ENCODE assay signal across 9 mouse cellular contexts in genomic region chr4:57017229-57017628, GRCm38 (mm10). TPM values are rescaled to one million over a fixed set of nuclear protein-coding genes. Genes with fewer than 3 reads are reported as not detected.
A peak's percentile ranks its signal among the peaks of the same experiment; 100 is the strongest.
DNase-seq lines count a peak whose midpoint lies in the region; ATAC-seq and TF ChIP-seq lines count a peak whose summit lies in the region.
"Had no signal": no experiment of that assay in that cellular context is flagged by ENCODE, and none has a peak within 500 bp of the region (broad histone marks: within the 10 kb centered on the region; RNA-seq: fewer than 3 reads in every experiment).

No protein-coding gene starts in this region.

- no peak overlapping the region for H3K4me3 ChIP-seq in forebrain, embryonic 13.5 days
- no peak overlapping the region for H3K4me3 ChIP-seq in left cerebral cortex, adult 2 months
- no peak overlapping the region for H3K4me3 ChIP-seq in midbrain, embryonic 13.5 days (replicated peaks)
- H3K4me3 ChIP-seq: limb, embryonic 12.5 days had no signal

- H3K9ac ChIP-seq in forebrain, embryonic 13.5 days: no peak overlapping the region
- no peak overlapping the region for H3K9ac ChIP-seq in midbrain, embryonic 13.5 days (replicated peaks)

- peak; percentile 85 for TF ChIP-seq CTCF in left cerebral cortex, adult 2 months (IDR thresholded peaks at IDR 0.05)

- no peak overlapping the region for H3K4me2 ChIP-seq in forebrain, embryonic 13.5 days
- H3K4me2 ChIP-seq in midbrain, embryonic 13.5 days (replicated peaks): no peak overlapping the region
- H3K4me2 ChIP-seq: limb, embryonic 12.5 days had no signal

- no peaks in the 10 kb centered on the region for H3K4me1 ChIP-seq in forebrain, embryonic 13.5 days
- H3K4me1 ChIP-seq in midbrain, embryonic 13.5 days (replicated peaks): no peaks in the 10 kb centered on the region

- H3K27ac ChIP-seq in forebrain, embryonic 13.5 days: no peak overlapping the region
- H3K27ac ChIP-seq in left cerebral cortex, adult 2 months: no peak overlapping the region
- no peak overlapping the region for H3K27ac ChIP-seq in midbrain, embryonic 13.5 days
- H3K27ac ChIP-seq: limb, embryonic 12.5 days had no signal

- H3K36me3 ChIP-seq in forebrain, embryonic 13.5 days (ENCODE audit: poor library complexity, severe bottlenecking): no peaks in the 10 kb centered on the region
- no peaks in the 10 kb centered on the region for H3K36me3 ChIP-seq in midbrain, embryonic 13.5 days
- H3K36me3 ChIP-seq: limb, embryonic 12.5 days had no signal

- no peak for ATAC-seq in CD4-positive, CD25-positive, alpha-beta regulatory T cell, adult 4 months
- ATAC-seq in forebrain, embryonic 13.5 days: peak; percentile 48; the same call in 1 of the 2 replicates
- peak; percentile 48 for ATAC-seq in inflammation-experienced regulatory T-cells, adult 6 months
- ATAC-seq in midbrain, embryonic 13.5 days: peak; percentile 50

- H3K9me3 ChIP-seq in forebrain, embryonic 13.5 days (replicated peaks): no peaks in the 10 kb centered on the region
- no peaks in the 10 kb centered on the region for H3K9me3 ChIP-seq in midbrain, embryonic 13.5 days
- H3K9me3 ChIP-seq: limb, embryonic 12.5 days had no signal

- intact Hi-C loops in left cerebral cortex, adult 2 months (cut with DNase I): loop anchor here (2.0 to 5.0 kb wide), 2 partner anchors 126 to 260 kb away; partner anchors contain the start of gene Epb41l4b

- WGBS in forebrain, embryonic 13.5 days: 25% methylated on average over 5 of the region's 5 CpGs
- 26% methylated on average over 5 of the region's 5 CpGs for WGBS in midbrain, embryonic 13.5 days

- DNase-seq in CD4-positive, CD25-positive, alpha-beta regulatory T cell, adult 2 months (ENCODE audit: low read depth, low spot score): peak; percentile 76
- peak; percentile 44 for DNase-seq in c-Kit-positive CD71-positive TER-119-negative erythroid progenitor cells, embryonic 14.5 days (ENCODE audit: low read depth)
- DNase-seq in left cerebral cortex, adult 2 months (ENCODE audit: extremely low spot score in 1 of 2, low spot score in 2 of 2): peak; percentile 65 to 74
- DNase-seq in spleen, postnatal 36 days (ENCODE audit: low spot score in 2 of 2): peak; percentile 52 to 56

- no peaks in the 10 kb centered on the region for H3K27me3 ChIP-seq in forebrain, embryonic 13.5 days
- H3K27me3 ChIP-seq in midbrain, embryonic 13.5 days: no peaks in the 10 kb centered on the region

RNA-seq across cellular contexts. Expression of gene Frrs1l, which starts 27.0 kb away (rescaled TPM):
- not detected for polyA plus RNA-seq in CD4-positive, CD25-positive, alpha-beta regulatory T cell, adult 4 months (2017; shearing (Covaris generic))
- polyA plus RNA-seq in forebrain, embryonic 13.5 days (2015; fragmentation: Nextera tagmentation; extraction: Ambion mirVana): 10.9 and 11.6 TPM in 2 replicates
- polyA plus RNA-seq in inflammation-experienced regulatory T-cells, adult 6 months (2017; shearing (Covaris generic)): not detected
- 100 to 1,000 TPM; 204 to 212 TPM for total RNA-seq in left cerebral cortex, adult 2 months (2021)
- 10.9 and 12.0 TPM in 2 replicates for polyA plus RNA-seq in midbrain, embryonic 13.5 days (2015; fragmentation: Nextera tagmentation; extraction: Ambion mirVana)

Comparison
In these comparisons a context has a peak if more than half of its experiments do, and no peak if none do; other contexts are left out.
1. RNA of gene Frrs1l, which starts 27.0 kb away (polyA plus RNA-seq): 10.9 to 12.0 TPM in midbrain, embryonic 13.5 days and 10.9 to 11.6 TPM in forebrain, embryonic 13.5 days; not detected in CD4-positive, CD25-positive, alpha-beta regulatory T cell, adult 4 months and not detected in inflammation-experienced regulatory T-cells, adult 6 months; every median in the first group is over 10 times any median in the second.
2. Peak in every context shown above with its lines, with median percentiles within 50 percentile points of each other: DNase-seq.